Mouse (Mus musculus) hindbrain, embryonic 10.5 days (tissue): ENCODE results near the gene Sgsh. TPM values are rescaled to one million over a fixed set of nuclear protein-coding genes. Genes with fewer than 3 reads are reported as not detected.

Experiments
- DNase-seq: peaks from one replicate; pipeline ENCODE4 v3.0.0-alpha.2; 2017; ENCODE audit warnings: low spot score
- H3K27ac ChIP-seq: fragments of 300-500 bp; sonication (generic); 2 replicates; pipeline ENCODE4 v1.5.1; 2016; ENCODE audit warnings: mild to moderate bottlenecking, moderate library complexity
- H3K27me3 ChIP-seq: fragments of 300-500 bp; sonication (generic); 2 replicates; pipeline ENCODE4 v1.6.1; 2016; ENCODE audit warnings: mild to moderate bottlenecking; ENCODE audit not compliant: poor library complexity, insufficient read depth, severe bottlenecking
- H3K36me3 ChIP-seq: fragments of 300-500 bp; sonication (generic); 2 replicates; pipeline ENCODE4 v1.6.1; 2016; ENCODE audit warnings: mild to moderate bottlenecking, moderate library complexity
- H3K4me1 ChIP-seq: fragments of 300-500 bp; sonication (generic); replicated peaks from 2 replicates; pipeline ENCODE4 v1.6.1; 2016; ENCODE audit warnings: mild to moderate bottlenecking
- H3K4me3 ChIP-seq: fragments of 300-500 bp; sonication (generic); 2 replicates; pipeline ENCODE4 v1.5.1; 2016; ENCODE audit warnings: mild to moderate bottlenecking, moderate library complexity
- H3K9me3 ChIP-seq: fragments of 300-500 bp; sonication (generic); 2 replicates; pipeline ENCODE4 v1.6.1; 2016; ENCODE audit warnings: mild to moderate bottlenecking, moderate library complexity
- WGBS: fragments of 180-500 bp; shearing (Covaris S2); methylation state at CpG from one replicate; pipeline ENCODE4 v1.1.7; 2016; 5-methylcytosine and 5-hydroxymethylcytosine counted together
- microRNA counts: library from miRNA; unstranded; fragments of <30 nt; microRNA quantifications from one replicate; lab custom pipeline; 2017
- polyA plus RNA-seq: library from polyadenylated mRNA; unstranded; fragments of >200 nt; fragmentation: Nextera tagmentation; extraction: Ambion mirVana; gene quantifications from 2 replicates; pipeline ENCODE4 v1.2.1, GENCODE M21; 2016

Sgsh gene
- polyA plus RNA-seq, 1 experiment from 2014 or later = 6.8 TPM

GRCm38 (mm10) chr11:119298917-119299316, 56.4 kb downstream of the Sgsh start:
- DNase-seq = no peak
- Histone ChIP-seq H3K27me3 (peaks cover 2% of the 10 kb centered on the region; the same call in 1 of the 2 replicates), H3K4me1 (peaks cover 26% of the 10 kb centered on the region), H3K27ac (peak overlapping the region; percentile 97), H3K9me3 (no peaks in the 10 kb centered on the region), H3K4me3 (peak overlapping the region; percentile 98), H3K36me3 (peaks cover 46% of the 10 kb centered on the region)
- WGBS = 17% methylated on average over 7 of the region's 7 CpGs

GRCm38 (mm10) chr11:119297996-119298395, 57.3 kb downstream of the Sgsh start:
- Histone ChIP-seq H3K27me3 (no peaks in the 10 kb centered on the region), H3K9me3 (no peaks in the 10 kb centered on the region), H3K27ac (no peak overlapping the region), H3K4me3 (peak overlapping the region; percentile 98), H3K36me3 (peaks cover 55% of the 10 kb centered on the region), H3K4me1 (peaks cover 26% of the 10 kb centered on the region)
- 85% methylated on average over 6 of the region's 6 CpGs for WGBS
- no peak for DNase-seq

MicroRNAs within 50 kb of the gene (microRNA counts, 519-probe panel; counts per million panel counts)
- microRNA mmu-miR-1932 (lab: Ali Mortazavi, UCI) = 1,255 counts per million, percentile 77 among the panel's probes with 10 or more counts

Other genes starting within 250 kb of the Sgsh start
- gene Tbc1d16, start 127.0 kb downstream of the Sgsh start, polyA plus RNA-seq = 29.5 and 37.9 TPM in 2 replicates
- gene Ccdc40, start 127.0 kb downstream of the Sgsh start, polyA plus RNA-seq = 20.0 and 21.3 TPM in 2 replicates
- gene Gaa, start 87.6 kb downstream of the Sgsh start, polyA plus RNA-seq = 28.3 and 35.5 TPM in 2 replicates
- gene Eif4a3, start 55.4 kb downstream of the Sgsh start, polyA plus RNA-seq = 458 and 477 TPM in 2 replicates
- gene Card14, start 47.8 kb downstream of the Sgsh start, polyA plus RNA-seq = 0.04 TPM in 1 of 2 replicates, not detected in the other
- gene Slc26a11, start within 50 bp of the Sgsh start, polyA plus RNA-seq = 6.1 and 7.8 TPM in 2 replicates
- gene Rnf213, start 37.6 kb upstream of the Sgsh start, polyA plus RNA-seq = 1.5 and 1.8 TPM in 2 replicates
- 21.4 and 23.4 TPM in 2 replicates for gene Endov, start 135.8 kb upstream of the Sgsh start, polyA plus RNA-seq
- 3.2 and 9.7 TPM in 2 replicates for gene Nptx1, start 192.2 kb upstream of the Sgsh start, polyA plus RNA-seq
- 11.8 and 12.4 TPM in 2 replicates for gene Rptor, start 247.4 kb upstream of the Sgsh start, polyA plus RNA-seq